Mouse (Mus musculus): ENCODE measurements around the gene Fabp2. TPM values are rescaled to one million over a fixed set of nuclear protein-coding genes. Genes with fewer than 3 reads are reported as not detected.

Gene Fabp2
- polyA plus RNA-seq, 1 experiment from 2014 or later, result not detected

GRCm38 (mm10) chr3:122915493-122915892 lies 20.6 kb downstream of the Fabp2 start:
- no peak overlapping the region for H3K4me3 ChIP-seq (ENCODE audit: low read depth, low read length)
- no peak for ATAC-seq
- H3K9ac ChIP-seq (ENCODE audit: low read length), result no peak overlapping the region
- no peaks in the 10 kb centered on the region for H3K36me3 ChIP-seq (ENCODE audit: control insufficient read depth, insufficient read depth, low read length)
- no peaks in the 10 kb centered on the region for H3K9me3 ChIP-seq (replicated peaks; ENCODE audit: control insufficient read depth, low read length)
- DNase-seq (ENCODE audit: low spot score), result no peak
- H3K4me2 ChIP-seq (ENCODE audit: low read length), result no peak overlapping the region
- no peaks in the 10 kb centered on the region for H3K27me3 ChIP-seq (replicated peaks; ENCODE audit: control insufficient read depth, insufficient read depth, low read length)
- WGBS, result 93% methylated on average over 5 of the region's 5 CpGs
- no peak overlapping the region for H3K27ac ChIP-seq (ENCODE audit: low read depth, low read length)
- H3K4me1 ChIP-seq (ENCODE audit: control insufficient read depth, insufficient read depth, low read length), result no peaks in the 10 kb centered on the region

GRCm38 (mm10) chr3:122916191-122916680 lies 21.4 kb downstream of the Fabp2 start:
- WGBS, result 92% methylated on average over 6 of the region's 6 CpGs
- H3K27ac ChIP-seq (ENCODE audit: low read depth, low read length), result no peak overlapping the region
- no peaks in the 10 kb centered on the region for H3K27me3 ChIP-seq (replicated peaks; ENCODE audit: control insufficient read depth, insufficient read depth, low read length)
- no peaks in the 10 kb centered on the region for H3K36me3 ChIP-seq (ENCODE audit: control insufficient read depth, insufficient read depth, low read length)
- no peaks in the 10 kb centered on the region for H3K4me1 ChIP-seq (ENCODE audit: control insufficient read depth, insufficient read depth, low read length)
- H3K4me3 ChIP-seq (ENCODE audit: low read depth, low read length), result no peak overlapping the region
- DNase-seq (ENCODE audit: low spot score), result no peak
- H3K9ac ChIP-seq (ENCODE audit: low read length), result no peak overlapping the region
- no peaks in the 10 kb centered on the region for H3K9me3 ChIP-seq (replicated peaks; ENCODE audit: control insufficient read depth, low read length)
- no peak for ATAC-seq
- no peak overlapping the region for H3K4me2 ChIP-seq (ENCODE audit: low read length)

- Histone ChIP-seq H3K4me3 (ENCODE audit: low read depth, low read length) (no peak overlapping the region), H3K4me2 (ENCODE audit: low read length) (no peak overlapping the region), H3K27me3 (replicated peaks; ENCODE audit: control insufficient read depth, insufficient read depth, low read length) (no peaks in the 10 kb centered on the region), H3K4me1 (ENCODE audit: control insufficient read depth, insufficient read depth, low read length) (no peaks in the 10 kb centered on the region), H3K9ac (ENCODE audit: low read length) (no peak overlapping the region), H3K9me3 (replicated peaks; ENCODE audit: control insufficient read depth, low read length) (no peaks in the 10 kb centered on the region), H3K36me3 (ENCODE audit: control insufficient read depth, insufficient read depth, low read length) (no peaks in the 10 kb centered on the region), H3K27ac (ENCODE audit: low read depth, low read length) (no peak overlapping the region)
- WGBS, result 75% methylated on average over 2 of the region's 2 CpGs
- DNase-seq (ENCODE audit: low spot score) (no peak), ATAC-seq (no peak)
Observed at GRCm38 (mm10) chr3:122918672-122919071, 23.8 kb downstream of the Fabp2 start.

GRCm38 (mm10) chr3:122919260-122919659 lies 24.4 kb downstream of the Fabp2 start, which contains the start of gene Gm10959:
Gm10959 (minus strand) TSS chr3:122919360.
- DNase-seq (ENCODE audit: low spot score) (no peak), ATAC-seq (no peak)
- no peaks in the 10 kb centered on the region for H3K36me3 ChIP-seq (ENCODE audit: control insufficient read depth, insufficient read depth, low read length)
- H3K27me3 ChIP-seq (replicated peaks; ENCODE audit: control insufficient read depth, insufficient read depth, low read length), result no peaks in the 10 kb centered on the region
- no peaks in the 10 kb centered on the region for H3K4me1 ChIP-seq (ENCODE audit: control insufficient read depth, insufficient read depth, low read length)
- H3K27ac ChIP-seq (ENCODE audit: low read depth, low read length), result no peak within 1 kb of the TSS
- H3K9me3 ChIP-seq (replicated peaks; ENCODE audit: control insufficient read depth, low read length), result no peaks in the 10 kb centered on the region
- 87% methylated on average over 8 of the region's 8 CpGs for WGBS
- H3K9ac ChIP-seq (ENCODE audit: low read length), result no peak within 1 kb of the TSS
- no peak within 1 kb of the TSS for H3K4me2 ChIP-seq (ENCODE audit: low read length)
- H3K4me3 ChIP-seq (ENCODE audit: low read depth, low read length), result no peak within 1 kb of the TSS

GRCm38 (mm10) chr3:122920572-122921435 lies 25.9 kb downstream of the Fabp2 start:
- ATAC-seq, result no peak
- no peak for DNase-seq (ENCODE audit: low spot score)

GRCm38 (mm10) chr3:122921676-122922527 lies 27.0 kb downstream of the Fabp2 start:
- no peak overlapping the region for H3K9ac ChIP-seq (ENCODE audit: low read length)
- H3K4me3 ChIP-seq (ENCODE audit: low read depth, low read length), result no peak overlapping the region
- no peaks in the 10 kb centered on the region for H3K9me3 ChIP-seq (replicated peaks; ENCODE audit: control insufficient read depth, low read length)
- H3K4me2 ChIP-seq (ENCODE audit: low read length), result no peak overlapping the region
- ATAC-seq (no peak), DNase-seq (ENCODE audit: low spot score) (no peak)
- H3K4me1 ChIP-seq (ENCODE audit: control insufficient read depth, insufficient read depth, low read length), result 0 out of 2 replicates have a peak, but pooled peaks cover 4% of the 10 kb centered on the region
- peaks cover 5% of the 10 kb centered on the region; the same call in 1 of the 2 replicates for H3K36me3 ChIP-seq (ENCODE audit: control insufficient read depth, insufficient read depth, low read length)
- H3K27ac ChIP-seq (ENCODE audit: low read depth, low read length), result no peak overlapping the region
- H3K27me3 ChIP-seq (replicated peaks; ENCODE audit: control insufficient read depth, insufficient read depth, low read length), result no peaks in the 10 kb centered on the region
- WGBS, result 81% methylated on average over 8 of the region's 8 CpGs

More at GRCm38 (mm10) chr3:122920572-122921435, 25.9 kb downstream of the Fabp2 start:
- H3K9me3 ChIP-seq (replicated peaks; ENCODE audit: control insufficient read depth, low read length), result no peaks in the 10 kb centered on the region
- H3K27ac ChIP-seq (ENCODE audit: low read depth, low read length), result no peak overlapping the region
- no peak overlapping the region for H3K9ac ChIP-seq (ENCODE audit: low read length)
- 65% methylated on average over 8 of the region's 8 CpGs for WGBS
- H3K4me2 ChIP-seq (ENCODE audit: low read length), result no peak overlapping the region
- no peak overlapping the region for H3K4me3 ChIP-seq (ENCODE audit: low read depth, low read length)
- H3K36me3 ChIP-seq (ENCODE audit: control insufficient read depth, insufficient read depth, low read length), result no peaks in the 10 kb centered on the region
- H3K27me3 ChIP-seq (replicated peaks; ENCODE audit: control insufficient read depth, insufficient read depth, low read length), result no peaks in the 10 kb centered on the region
- no peaks in the 10 kb centered on the region for H3K4me1 ChIP-seq (ENCODE audit: control insufficient read depth, insufficient read depth, low read length)

GRCm38 (mm10) chr3:122923147-122923546 lies 28.3 kb downstream of the Fabp2 start:
- Histone ChIP-seq H3K4me3 (ENCODE audit: low read depth, low read length) (0 out of 2 replicates have a peak overlapping the region, but pooled peaks have one; percentile 57), H3K4me2 (ENCODE audit: low read length) (peak overlapping the region; percentile 51)
- 77% methylated on average over 7 of the region's 7 CpGs for WGBS

GRCm38 (mm10) chr3:122924009-122924914 lies 29.4 kb downstream of the Fabp2 start, which contains the start of gene 1810037I17Rik:
1810037I17Rik (plus strand) TSS chr3:122924203.
- peak within 1 kb of the TSS; percentile 63; the same call in 1 of the 2 replicates for H3K27ac ChIP-seq (ENCODE audit: low read depth, low read length)
- no peaks in the 10 kb centered on the region for H3K27me3 ChIP-seq (replicated peaks; ENCODE audit: control insufficient read depth, insufficient read depth, low read length)
- peak within 1 kb of the TSS; percentile 51 for H3K4me2 ChIP-seq (ENCODE audit: low read length)
- WGBS, result 1% methylated on average over 65 of the region's 68 CpGs
- no peaks in the 10 kb centered on the region for H3K9me3 ChIP-seq (replicated peaks; ENCODE audit: control insufficient read depth, low read length)
- peak; percentile 99 for ATAC-seq
- peak within 1 kb of the TSS; percentile 66 for H3K9ac ChIP-seq (ENCODE audit: low read length)
- peak within 1 kb of the TSS; percentile 57 for H3K4me3 ChIP-seq (ENCODE audit: low read depth, low read length)
- 0 out of 2 replicates have a peak, but pooled peaks cover 4% of the 10 kb centered on the region for H3K4me1 ChIP-seq (ENCODE audit: control insufficient read depth, insufficient read depth, low read length)
- peaks cover 5% of the 10 kb centered on the region; the same call in 1 of the 2 replicates for H3K36me3 ChIP-seq (ENCODE audit: control insufficient read depth, insufficient read depth, low read length)
- peak; percentile 98 for DNase-seq (ENCODE audit: low spot score)

More at GRCm38 (mm10) chr3:122923147-122923546, 28.3 kb downstream of the Fabp2 start:
- Histone ChIP-seq H3K4me1 (ENCODE audit: control insufficient read depth, insufficient read depth, low read length) (0 out of 2 replicates have a peak, but pooled peaks cover 4% of the 10 kb centered on the region), H3K9me3 (replicated peaks; ENCODE audit: control insufficient read depth, low read length) (no peaks in the 10 kb centered on the region), H3K36me3 (ENCODE audit: control insufficient read depth, insufficient read depth, low read length) (peaks cover 5% of the 10 kb centered on the region; the same call in 1 of the 2 replicates), H3K27me3 (replicated peaks; ENCODE audit: control insufficient read depth, insufficient read depth, low read length) (no peaks in the 10 kb centered on the region), H3K9ac (ENCODE audit: low read length) (no peak overlapping the region), H3K27ac (ENCODE audit: low read depth, low read length) (no peak overlapping the region)
- DNase-seq (ENCODE audit: low spot score), result no peak
- no peak for ATAC-seq

Data from forebrain, embryonic 14.5 days (tissue).